Mouse (Mus musculus): Measurements from ENCODE around the gene Tmem151b. TPM values are rescaled to one million over a fixed set of nuclear protein-coding genes. Genes with fewer than 3 reads are reported as not detected.

The Tmem151b gene
- polyA plus RNA-seq (2012; fragmentation: generic; extraction: Trizol): 1.2 TPM
- long read RNA-seq, experiment 1: 0 reads
- long read RNA-seq, experiment 2: 0 reads

DNA sequence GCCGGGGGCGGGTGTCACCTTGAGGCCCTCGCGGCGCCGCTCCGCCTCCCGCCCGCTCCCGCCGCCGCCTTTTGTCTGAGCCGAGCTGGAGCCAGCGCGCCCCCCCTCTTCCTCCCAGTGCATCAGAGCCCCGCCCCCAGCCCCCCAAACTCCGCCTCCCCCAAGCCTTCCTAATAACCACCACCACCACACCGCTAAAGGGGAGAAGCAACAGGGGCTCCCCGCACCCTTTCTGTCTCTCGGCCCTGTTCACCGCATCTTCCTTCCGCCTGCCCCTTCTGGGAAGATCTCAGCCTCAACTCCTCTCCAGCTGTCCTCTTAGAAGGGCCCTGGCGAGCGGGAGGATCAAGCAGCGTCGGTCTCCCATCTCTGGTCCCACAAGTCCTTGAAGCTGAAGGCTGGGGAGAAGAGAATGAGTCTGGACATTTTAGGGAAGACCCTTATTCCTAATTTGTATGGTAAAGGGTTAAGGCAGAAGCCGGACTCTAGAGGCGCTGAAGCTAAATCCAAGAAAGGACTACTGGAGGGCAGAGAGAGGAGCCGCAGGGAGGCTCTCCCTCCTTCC, at the start of gene Tmem151b:
Gene Tmem151b (minus strand): TSS at position 61 of the 565 bp plus-strand sequence.
- Histone ChIP-seq H3K4me3 (ENCODE audit: insufficient read depth, poor library complexity, severe bottlenecking) (no peak within 1 kb of the TSS), H3K79me3 (ENCODE audit: low read depth) (no peaks in the 10 kb centered on the region), H3K36me3 (ENCODE audit: control insufficient read depth, insufficient read depth) (no peaks in the 10 kb centered on the region), H3K27me3 (ENCODE audit: control insufficient read depth, insufficient read depth, insufficient read length) (peaks cover 26% of the 10 kb centered on the region), H3ac (ENCODE audit: control insufficient read depth, insufficient read length, low read depth) (peak within 1 kb of the TSS; percentile 24), H3K79me2 (ENCODE audit: control insufficient read depth, insufficient read depth) (no peaks in the 10 kb centered on the region)
- no peak for TF ChIP-seq USF1 (IDR thresholded peaks at IDR 0.05; ENCODE audit: low read depth)
- no peak for TF ChIP-seq MYOD1 (IDR thresholded peaks at IDR 0.05; ENCODE audit: control insufficient read depth, insufficient read length, low read depth)
- no peak for TF ChIP-seq CTCF (IDR thresholded peaks at IDR 0.05; ENCODE audit: control insufficient read depth, insufficient read depth, insufficient read length)
- TF ChIP-seq MAX (IDR thresholded peaks at IDR 0.05): no peak
- TF ChIP-seq FOSL1 (IDR thresholded peaks at IDR 0.05; ENCODE audit: insufficient read depth, low read length, poor library complexity, severe bottlenecking): no peak

DNA sequence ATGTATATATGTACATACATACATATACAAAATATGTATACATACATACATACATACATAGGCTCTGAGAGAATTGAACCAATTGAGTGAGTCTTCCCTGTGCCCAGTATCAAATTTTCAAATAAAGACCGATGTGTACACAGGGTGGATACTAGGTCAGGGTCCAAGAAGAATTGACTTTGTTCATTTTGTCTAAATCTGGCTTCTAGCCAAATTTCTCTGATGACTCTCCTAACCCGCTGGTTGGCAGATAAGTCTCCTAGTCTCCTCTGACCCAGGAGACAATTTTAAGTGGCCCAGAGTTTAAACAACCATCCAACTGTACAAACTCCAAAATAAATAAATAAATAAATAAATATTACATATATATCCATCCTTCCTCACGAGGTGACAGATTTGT, 49.4 kb upstream of the Tmem151b start:
- Histone ChIP-seq H3K79me2 (ENCODE audit: control insufficient read depth, insufficient read depth) (peaks cover 15% of the 10 kb centered on the region), H3K36me3 (ENCODE audit: control insufficient read depth, insufficient read depth) (no peaks in the 10 kb centered on the region), H3K27me3 (ENCODE audit: control insufficient read depth, insufficient read depth, insufficient read length) (no peaks in the 10 kb centered on the region), H3K79me3 (ENCODE audit: low read depth) (peaks cover 14% of the 10 kb centered on the region), H3ac (ENCODE audit: control insufficient read depth, insufficient read length, low read depth) (no peak overlapping the region), H3K4me3 (ENCODE audit: insufficient read depth, poor library complexity, severe bottlenecking) (no peak overlapping the region)
- TF ChIP-seq CTCF (IDR thresholded peaks at IDR 0.05; ENCODE audit: control insufficient read depth, insufficient read depth, insufficient read length): no peak
- no peak for TF ChIP-seq MYOD1 (IDR thresholded peaks at IDR 0.05; ENCODE audit: control insufficient read depth, insufficient read length, low read depth)
- no peak for TF ChIP-seq USF1 (IDR thresholded peaks at IDR 0.05; ENCODE audit: low read depth)
- TF ChIP-seq FOSL1 (IDR thresholded peaks at IDR 0.05; ENCODE audit: insufficient read depth, low read length, poor library complexity, severe bottlenecking): no peak
- TF ChIP-seq CEBPB (IDR thresholded peaks at IDR 0.05; ENCODE audit: low read depth): no peak
- TF ChIP-seq MAX (IDR thresholded peaks at IDR 0.05): no peak
- TF ChIP-seq MYOG (IDR thresholded peaks at IDR 0.05; ENCODE audit: control insufficient read depth, extremely low read depth, insufficient read length): no peak

- Histone ChIP-seq H3K79me3 (ENCODE audit: low read depth) (peaks cover 19% of the 10 kb centered on the region), H3K27me3 (ENCODE audit: control insufficient read depth, insufficient read depth, insufficient read length) (no peaks in the 10 kb centered on the region), H3K79me2 (ENCODE audit: control insufficient read depth, insufficient read depth) (peaks cover 20% of the 10 kb centered on the region), H3K4me3 (ENCODE audit: insufficient read depth, poor library complexity, severe bottlenecking) (no peak overlapping the region), H3K36me3 (ENCODE audit: control insufficient read depth, insufficient read depth) (no peaks in the 10 kb centered on the region), H3ac (ENCODE audit: control insufficient read depth, insufficient read length, low read depth) (no peak overlapping the region)
- TF ChIP-seq MAX (IDR thresholded peaks at IDR 0.05) (no peak), USF1 (IDR thresholded peaks at IDR 0.05; ENCODE audit: low read depth) (no peak), CEBPB (IDR thresholded peaks at IDR 0.05; ENCODE audit: low read depth) (no peak), FOSL1 (IDR thresholded peaks at IDR 0.05; ENCODE audit: insufficient read depth, low read length, poor library complexity, severe bottlenecking) (no peak), CTCF (IDR thresholded peaks at IDR 0.05; ENCODE audit: control insufficient read depth, insufficient read depth, insufficient read length) (no peak), MYOD1 (IDR thresholded peaks at IDR 0.05; ENCODE audit: control insufficient read depth, insufficient read length, low read depth) (no peak), MYOG (IDR thresholded peaks at IDR 0.05; ENCODE audit: control insufficient read depth, extremely low read depth, insufficient read length) (no peak)
These were observed 48.9 kb upstream of the Tmem151b start for GRCm38 (mm10) chr17:45598376-45598775.

DNA sequence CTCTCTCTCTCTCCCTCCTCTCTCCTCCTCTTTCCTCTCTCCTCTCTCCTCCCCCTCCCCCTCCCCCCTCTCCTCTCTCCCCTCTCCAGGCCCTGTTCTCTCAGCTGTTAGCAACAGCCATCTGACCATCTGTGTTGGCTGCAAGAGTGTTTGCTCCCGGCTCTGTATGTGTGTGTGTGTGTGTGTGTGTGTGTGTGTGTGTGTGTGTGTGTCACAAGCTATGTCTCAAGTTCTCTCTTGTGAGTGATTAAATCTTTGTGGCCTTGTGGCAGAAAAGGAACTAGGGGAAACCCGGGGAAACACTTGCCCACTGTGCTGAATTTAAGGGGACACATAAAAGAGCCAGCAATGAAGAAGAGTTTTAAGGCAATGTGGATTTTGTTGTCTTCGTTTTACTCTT, 48.3 kb upstream of the Tmem151b start:
- Histone ChIP-seq H3K79me2 (ENCODE audit: control insufficient read depth, insufficient read depth) (peaks cover 26% of the 10 kb centered on the region), H3ac (ENCODE audit: control insufficient read depth, insufficient read length, low read depth) (no peak overlapping the region), H3K4me3 (ENCODE audit: insufficient read depth, poor library complexity, severe bottlenecking) (no peak overlapping the region), H3K36me3 (ENCODE audit: control insufficient read depth, insufficient read depth) (no peaks in the 10 kb centered on the region), H3K27me3 (ENCODE audit: control insufficient read depth, insufficient read depth, insufficient read length) (no peaks in the 10 kb centered on the region), H3K79me3 (ENCODE audit: low read depth) (peaks cover 25% of the 10 kb centered on the region)
- TF ChIP-seq MYOD1 (IDR thresholded peaks at IDR 0.05; ENCODE audit: control insufficient read depth, insufficient read length, low read depth) (peak; percentile 47), FOSL1 (IDR thresholded peaks at IDR 0.05; ENCODE audit: insufficient read depth, low read length, poor library complexity, severe bottlenecking) (no peak), CEBPB (IDR thresholded peaks at IDR 0.05; ENCODE audit: low read depth) (no peak), USF1 (IDR thresholded peaks at IDR 0.05; ENCODE audit: low read depth) (no peak), MAX (IDR thresholded peaks at IDR 0.05) (no peak), MYOG (IDR thresholded peaks at IDR 0.05; ENCODE audit: control insufficient read depth, extremely low read depth, insufficient read length) (no peak)

DNA sequence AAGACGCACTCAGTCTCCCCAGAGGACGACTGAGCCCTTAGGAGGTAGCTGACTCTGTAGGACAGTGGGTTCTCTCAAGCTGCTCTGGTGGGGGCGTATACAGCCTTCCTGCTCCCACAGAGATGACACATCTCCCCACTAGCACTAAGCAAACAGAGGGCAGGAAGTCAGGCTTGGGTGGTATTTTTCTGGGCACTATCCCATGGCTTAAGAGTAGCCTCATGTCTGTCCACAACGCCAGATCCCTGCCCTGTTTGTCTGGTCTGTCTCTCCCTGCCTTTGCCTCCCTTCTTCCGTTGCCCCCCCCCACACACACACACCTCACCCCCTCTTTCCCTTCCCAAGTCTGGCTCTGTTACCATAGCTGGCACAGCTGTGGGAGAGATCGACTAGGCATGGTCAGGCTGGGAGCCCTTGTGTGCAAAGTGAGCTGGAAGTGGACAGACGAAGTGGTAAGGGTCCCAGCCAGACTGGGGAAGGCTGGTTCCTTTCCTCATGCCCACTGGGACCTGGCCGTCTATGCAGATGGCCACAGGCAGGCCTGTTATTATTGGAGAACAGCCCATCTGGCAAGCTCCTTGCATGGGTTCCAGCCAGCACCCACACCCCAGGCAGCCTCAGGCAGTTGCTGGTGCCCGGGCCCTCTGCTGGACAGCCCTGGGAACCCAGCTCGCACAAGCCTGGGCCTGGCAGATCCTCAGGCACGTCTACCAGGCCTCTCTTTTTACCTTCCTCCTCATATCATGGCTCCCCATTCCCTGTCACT, 47.3 kb upstream of the Tmem151b start:
- no peaks in the 10 kb centered on the region for H3K27me3 ChIP-seq (ENCODE audit: control insufficient read depth, insufficient read depth, insufficient read length)
- peak; percentile 29 for TF ChIP-seq MYOD1 (IDR thresholded peaks at IDR 0.05; ENCODE audit: control insufficient read depth, insufficient read length, low read depth)
- no peak for TF ChIP-seq MAX (IDR thresholded peaks at IDR 0.05)
- peak; percentile 79 for TF ChIP-seq CTCF (IDR thresholded peaks at IDR 0.05; ENCODE audit: control insufficient read depth, insufficient read depth, insufficient read length)

More for the DNA sequence above, 47.3 kb upstream of the Tmem151b start:
- Histone ChIP-seq H3K79me3 (ENCODE audit: low read depth) (peaks cover 34% of the 10 kb centered on the region), H3K4me3 (ENCODE audit: insufficient read depth, poor library complexity, severe bottlenecking) (no peak overlapping the region), H3ac (ENCODE audit: control insufficient read depth, insufficient read length, low read depth) (peak overlapping the region; percentile 58), H3K36me3 (ENCODE audit: control insufficient read depth, insufficient read depth) (peaks cover under 1% of the 10 kb centered on the region), H3K79me2 (ENCODE audit: control insufficient read depth, insufficient read depth) (peaks cover 36% of the 10 kb centered on the region)
